Mouse (Mus musculus): ENCODE measurements around the gene Zfp689.
A peak's percentile ranks its signal among the peaks of the same experiment; 100 is the strongest.

- TF ChIP-seq POLR2A (IDR thresholded peaks at IDR 0.05; ENCODE audit: low read depth, low read length) (peak; percentile 57; the same call in 1 of the 2 replicates), CTCF (IDR thresholded peaks at IDR 0.05; ENCODE audit: borderline replicate concordance, insufficient read depth, low read length) (no peak)
These were observed 23.1 kb upstream of the Zfp689 start for GRCm38 (mm10) chr7:127472060-127472459.

Measured in embryonic fibroblast, embryonic 13.5 days (primary cell).